Mouse (Mus musculus) C2C12 (cell line): ENCODE measurements around the gene Baiap2l2. TPM values are rescaled to one million over a fixed set of nuclear protein-coding genes. Genes with fewer than 3 reads are reported as not detected.

Experiments
- H3K27me3 ChIP-seq: one replicate; pipeline ENCODE4 v1.6.1; 2011; ENCODE audit not compliant: control insufficient read depth, insufficient read depth, insufficient read length
- H3K36me3 ChIP-seq: one replicate; pipeline ENCODE4 v1.6.1; 2011; ENCODE audit not compliant: control insufficient read depth, insufficient read depth
- H3K4me3 ChIP-seq: one replicate; pipeline ENCODE4 v1.5.1; 2011; ENCODE audit warnings: mild to moderate bottlenecking, control low read depth; ENCODE audit not compliant: poor library complexity, insufficient read depth, severe bottlenecking
- H3K79me2 ChIP-seq: one replicate; pipeline ENCODE4 v1.6.1; 2011; ENCODE audit not compliant: control insufficient read depth, insufficient read depth
- H3K79me3 ChIP-seq: one replicate; pipeline ENCODE4 v1.6.1; 2011; ENCODE audit warnings: low read depth, control low read depth
- H3ac ChIP-seq: one replicate; pipeline ENCODE3; 2011; ENCODE audit warnings: low read depth; ENCODE audit not compliant: control insufficient read depth, insufficient read length
- CEBPB ChIP-seq: IDR thresholded peaks from one replicate; pipeline ENCODE4 v1.6.1; 2011; ENCODE audit warnings: low read depth, mild to moderate bottlenecking, control low read depth, moderate library complexity
- CTCF ChIP-seq: IDR thresholded peaks from one replicate; pipeline ENCODE4 v1.5.1; 2011; ENCODE audit not compliant: control insufficient read depth, insufficient read depth, insufficient read length
- FOSL1 ChIP-seq: IDR thresholded peaks from one replicate; pipeline ENCODE4 v1.8.0; 2011; ENCODE audit warnings: mild to moderate bottlenecking, low read length; ENCODE audit not compliant: poor library complexity, insufficient read depth, severe bottlenecking
- MAX ChIP-seq: IDR thresholded peaks from one replicate; pipeline ENCODE4 v1.6.1; 2011; ENCODE audit warnings: mild to moderate bottlenecking, control low read depth
- MYOD1 ChIP-seq: IDR thresholded peaks from one replicate; pipeline ENCODE4 v1.6.1; 2011; ENCODE audit warnings: low read depth; ENCODE audit not compliant: control insufficient read depth, insufficient read length
- MYOG ChIP-seq: IDR thresholded peaks from one replicate; pipeline ENCODE4 v1.6.1; 2011; ENCODE audit not compliant: control insufficient read depth, insufficient read length; ENCODE audit errors: extremely low read depth
- USF1 ChIP-seq: IDR thresholded peaks from one replicate; pipeline ENCODE4 v1.6.1; 2011; ENCODE audit warnings: low read depth, mild to moderate bottlenecking, control low read depth, moderate library complexity
- polyA plus RNA-seq: library from polyadenylated mRNA; unstranded; fragments of >200 nt; fragmentation: generic; extraction: Trizol; gene quantifications from one replicate; pipeline ENCODE4 v1.2.1, GENCODE M21; 2012; ENCODE audit warnings: missing spikeins

Baiap2l2 gene
- polyA plus RNA-seq, 1 experiment = 1.2 TPM

DNA sequence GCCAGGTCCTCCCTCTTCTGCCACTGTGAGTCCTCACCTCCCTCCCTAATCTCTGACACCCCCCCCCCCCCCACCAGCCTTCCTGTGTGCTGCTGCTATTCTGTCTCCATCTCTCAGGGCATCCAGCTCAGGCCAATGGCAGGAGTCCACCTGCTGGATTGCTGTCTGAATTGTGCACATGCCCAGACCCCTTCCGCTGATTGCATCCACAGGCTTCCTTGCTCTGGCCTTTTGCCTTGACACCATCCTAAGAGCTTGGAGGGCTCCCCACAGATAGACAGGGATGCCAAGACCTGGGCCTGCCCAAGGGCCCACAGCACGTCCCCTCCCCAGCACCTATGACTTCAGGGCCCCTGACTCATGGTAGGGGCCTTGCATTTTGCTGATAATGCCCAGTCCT, 75.0 kb downstream of the Baiap2l2 start:
- no peak overlapping the region for H3ac ChIP-seq
- no peaks in the 10 kb centered on the region for H3K79me2 ChIP-seq
- TF ChIP-seq MAX (no peak), MYOG (no peak), USF1 (no peak), FOSL1 (no peak), MYOD1 (no peak), CTCF (no peak), CEBPB (no peak)
- peaks cover 84% of the 10 kb centered on the region for H3K27me3 ChIP-seq
- H3K79me3 ChIP-seq = no peaks in the 10 kb centered on the region
- no peak overlapping the region for H3K4me3 ChIP-seq
- H3K36me3 ChIP-seq = no peaks in the 10 kb centered on the region

DNA sequence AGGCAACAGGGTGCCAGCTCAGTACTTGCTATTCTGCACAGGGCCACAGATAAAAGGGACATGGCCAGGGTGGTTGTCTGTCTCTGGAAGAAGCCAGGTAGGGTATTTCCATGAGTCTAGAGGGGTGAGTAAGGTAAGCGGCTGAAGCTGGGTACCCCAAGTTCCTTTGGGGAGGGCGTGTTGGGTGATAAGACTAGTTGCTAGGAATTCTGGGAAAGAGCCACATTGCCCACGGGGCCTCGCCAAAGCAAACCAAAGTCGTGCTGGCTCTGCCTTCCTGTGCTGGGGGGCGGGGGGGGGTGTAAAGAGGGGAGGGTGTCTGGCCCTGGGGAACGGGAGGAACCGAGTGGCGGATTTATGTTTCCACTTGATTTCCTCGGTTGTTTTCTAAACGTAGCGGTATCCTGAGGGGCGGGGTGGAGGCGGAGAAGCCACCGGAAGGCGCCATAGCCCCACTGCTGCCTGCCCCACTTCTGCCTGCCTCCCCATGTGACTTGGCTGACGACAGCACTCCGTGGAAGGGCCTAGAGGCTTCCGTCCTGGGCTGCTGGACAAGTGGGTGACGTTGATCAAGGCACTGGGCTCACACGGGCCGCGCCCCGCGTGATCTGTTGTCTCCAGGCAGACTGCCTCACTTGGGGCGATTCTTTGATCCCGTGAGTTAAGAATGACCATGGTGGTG, 76.4 kb downstream of the Baiap2l2 start:
- Histone ChIP-seq H3K27me3 (peaks cover 79% of the 10 kb centered on the region), H3K4me3 (no peak overlapping the region), H3ac (no peak overlapping the region), H3K79me2 (no peaks in the 10 kb centered on the region), H3K36me3 (no peaks in the 10 kb centered on the region), H3K79me3 (no peaks in the 10 kb centered on the region)
- TF ChIP-seq MYOD1 (no peak), CEBPB (no peak), MYOG (no peak), FOSL1 (no peak), USF1 (no peak), MAX (no peak), CTCF (no peak)

DNA sequence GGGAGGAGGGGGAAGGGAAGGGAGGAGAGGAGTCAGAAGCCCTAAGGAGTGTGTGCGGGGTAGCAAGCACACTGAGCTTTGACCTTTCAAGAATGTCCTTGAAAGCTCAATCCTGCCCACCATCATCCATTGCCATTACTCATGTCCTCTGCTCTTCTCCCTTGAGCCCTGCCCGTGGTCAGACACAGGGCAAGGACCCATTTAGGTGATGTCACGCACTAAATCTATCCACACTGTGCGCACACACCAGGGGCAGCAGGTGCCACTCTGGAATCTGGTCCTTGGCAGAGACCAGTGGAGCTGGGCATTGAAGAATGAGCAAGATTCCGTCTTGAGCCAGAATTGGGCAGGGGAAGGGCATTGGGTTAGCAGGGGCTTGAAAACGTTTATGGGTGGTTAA, 77.1 kb downstream of the Baiap2l2 start:
- H3K27me3 ChIP-seq = peaks cover 78% of the 10 kb centered on the region
- no peaks in the 10 kb centered on the region for H3K79me2 ChIP-seq
- no peak overlapping the region for H3ac ChIP-seq
- H3K79me3 ChIP-seq = no peaks in the 10 kb centered on the region
- no peaks in the 10 kb centered on the region for H3K36me3 ChIP-seq
- peak; percentile 30 for TF ChIP-seq MYOD1
- no peak for TF ChIP-seq CTCF
- no peak overlapping the region for H3K4me3 ChIP-seq

Other genes with a start within 250 kb of the Baiap2l2 start
- gene Galr3, start 243.7 kb downstream of the Baiap2l2 start, polyA plus RNA-seq = not detected
- gene Ankrd54, start 222.6 kb downstream of the Baiap2l2 start, polyA plus RNA-seq = 45.6 TPM
- gene Eif3l, start 210.4 kb downstream of the Baiap2l2 start, polyA plus RNA-seq = 369 TPM
- 12.7 TPM for gene Micall1, start 176.6 kb downstream of the Baiap2l2 start, polyA plus RNA-seq
- 436 TPM for gene Polr2f, start 144.5 kb downstream of the Baiap2l2 start, polyA plus RNA-seq
- 5.6 TPM for gene 1700088E04Rik, start 144.3 kb downstream of the Baiap2l2 start, polyA plus RNA-seq
- not detected for gene Sox10, start 120.3 kb downstream of the Baiap2l2 start, polyA plus RNA-seq
- gene Pick1, start 56.4 kb downstream of the Baiap2l2 start, polyA plus RNA-seq = 15.3 TPM
- 0.01 TPM for gene Gm49486, start 56.1 kb downstream of the Baiap2l2 start, polyA plus RNA-seq
- gene Slc16a8, start 30.8 kb downstream of the Baiap2l2 start, polyA plus RNA-seq = 0.11 TPM
- 17.4 TPM for gene Pla2g6, start 42.9 kb upstream of the Baiap2l2 start, polyA plus RNA-seq
- 24.8 TPM for gene Maff, start 61.1 kb upstream of the Baiap2l2 start, polyA plus RNA-seq
- gene Tmem184b, start 118.0 kb upstream of the Baiap2l2 start, polyA plus RNA-seq = 74.2 TPM
- gene Csnk1e, start 170.0 kb upstream of the Baiap2l2 start, polyA plus RNA-seq = 98.6 TPM
- gene Kcnj4, start 219.7 kb upstream of the Baiap2l2 start, polyA plus RNA-seq = 0.14 TPM
- gene Kdelr3, start 230.9 kb upstream of the Baiap2l2 start, polyA plus RNA-seq = 65.5 TPM